Mouse (Mus musculus): ENCODE measurements around the gene Cptp.

Gene Cptp

DNA sequence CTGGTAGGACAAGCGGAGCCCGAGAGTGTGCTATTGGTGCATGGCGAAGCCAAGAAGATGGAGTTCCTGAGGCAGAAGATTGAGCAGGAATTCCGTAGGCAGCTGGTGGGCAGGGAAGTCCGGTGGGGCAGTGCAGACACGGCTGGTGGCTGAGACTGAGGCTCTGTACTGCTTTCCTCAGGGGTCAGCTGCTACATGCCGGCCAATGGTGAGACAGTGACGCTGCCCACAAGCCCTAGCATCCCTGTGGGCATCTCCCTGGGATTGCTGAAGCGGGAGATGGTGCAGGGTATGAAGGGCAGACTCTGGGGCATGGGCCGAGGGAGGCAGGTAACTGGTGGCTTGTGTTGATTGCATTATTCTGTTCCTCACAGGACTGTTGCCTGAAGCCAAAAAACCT is 18.4 kb upstream of the Cptp start:
- no peak for DNase-seq (ENCODE audit: low spot score)

GRCm38 (mm10) chr4:155886330-155886729 is 17.1 kb upstream of the Cptp start:
- DNase-seq (ENCODE audit: low spot score) = no peak

GRCm38 (mm10) chr4:155883587-155883986 is 14.3 kb upstream of the Cptp start:
- no peak for DNase-seq (ENCODE audit: low spot score)

DNA sequence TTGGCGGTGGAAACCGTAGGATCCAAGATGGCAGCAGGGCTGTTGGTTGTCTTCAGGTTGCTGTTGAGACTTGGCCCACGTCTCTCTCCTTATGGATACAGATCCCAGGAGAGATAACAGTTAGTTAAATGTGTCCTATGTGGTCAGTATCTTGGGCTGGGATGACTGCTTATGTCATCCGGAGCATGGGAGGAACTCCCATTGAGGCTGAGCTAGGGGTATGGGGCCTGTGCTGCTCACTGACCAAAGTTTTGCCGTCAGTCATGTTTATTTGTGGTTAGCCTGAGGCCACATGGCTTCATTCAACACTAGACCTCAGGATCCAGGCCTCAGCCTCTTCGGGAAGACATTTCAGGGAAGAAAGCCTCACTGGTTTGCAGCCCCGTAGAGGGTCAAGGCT is 2.2 kb upstream of the Cptp start:
- DNase-seq (ENCODE audit: low spot score) = no peak

- no peak for DNase-seq (ENCODE audit: low spot score)
Measured at GRCm38 (mm10) chr4:155868614-155869298, 484 bp downstream of the Cptp start.

GRCm38 (mm10) chr4:155863001-155863400 is 6.2 kb downstream of the Cptp start, which contains the start of gene Tas1r3:
TSS of gene Tas1r3 (minus strand) at chr4:155863362.
- no peak for DNase-seq (ENCODE audit: low spot score)

- DNase-seq (ENCODE audit: low spot score) = no peak
Measured at GRCm38 (mm10) chr4:155861787-155862186, 7.5 kb downstream of the Cptp start.

DNA sequence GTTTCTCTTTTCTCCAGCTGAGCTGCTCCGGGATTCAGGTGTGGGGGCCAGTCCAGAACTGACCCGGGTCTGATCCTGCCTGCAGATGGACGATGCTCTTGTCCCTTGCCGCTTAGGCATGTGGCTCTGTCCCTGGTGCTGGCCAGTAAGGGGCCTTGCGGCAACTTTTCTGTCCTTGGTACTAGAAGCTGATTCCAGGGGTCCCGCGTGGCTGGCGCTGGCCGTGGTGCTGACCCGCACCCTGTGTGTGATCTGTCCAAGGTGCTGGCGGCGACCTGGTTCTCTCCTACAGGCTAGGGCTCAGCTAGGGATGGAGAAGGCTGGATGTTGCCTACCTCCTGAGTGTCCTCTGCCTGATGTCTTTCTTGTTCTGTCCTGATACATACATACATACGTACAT is 9.9 kb downstream of the Cptp start:
- DNase-seq (ENCODE audit: low spot score) = no peak

GRCm38 (mm10) chr4:155856881-155857280 is 12.4 kb downstream of the Cptp start:
- DNase-seq (ENCODE audit: low spot score) = no peak

DNA sequence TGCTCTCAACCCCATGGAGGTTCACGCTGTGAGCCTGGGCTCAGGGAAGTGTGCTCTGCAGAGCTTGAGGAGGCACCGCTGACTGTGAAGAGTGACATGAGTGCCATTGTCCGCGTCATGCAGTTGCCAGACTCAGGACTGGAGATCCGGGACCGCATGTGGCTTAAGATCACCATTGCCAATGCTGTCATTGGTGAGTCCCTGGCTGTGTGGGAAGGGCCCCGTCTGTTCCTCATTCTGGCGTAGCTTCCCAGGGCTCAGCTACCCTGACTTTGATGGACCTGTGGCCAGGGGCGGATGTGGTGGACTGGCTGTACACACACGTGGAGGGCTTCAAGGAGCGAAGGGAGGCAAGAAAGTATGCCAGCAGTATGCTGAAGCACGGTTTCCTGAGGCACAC is 13.2 kb downstream of the Cptp start:
- DNase-seq (ENCODE audit: low spot score) = no peak

GRCm38 (mm10) chr4:155854991-155855390 is 14.2 kb downstream of the Cptp start:
- DNase-seq (ENCODE audit: low spot score) = no peak

GRCm38 (mm10) chr4:155853421-155853820 is 15.8 kb downstream of the Cptp start:
- no peak for DNase-seq (ENCODE audit: low spot score)

DNA sequence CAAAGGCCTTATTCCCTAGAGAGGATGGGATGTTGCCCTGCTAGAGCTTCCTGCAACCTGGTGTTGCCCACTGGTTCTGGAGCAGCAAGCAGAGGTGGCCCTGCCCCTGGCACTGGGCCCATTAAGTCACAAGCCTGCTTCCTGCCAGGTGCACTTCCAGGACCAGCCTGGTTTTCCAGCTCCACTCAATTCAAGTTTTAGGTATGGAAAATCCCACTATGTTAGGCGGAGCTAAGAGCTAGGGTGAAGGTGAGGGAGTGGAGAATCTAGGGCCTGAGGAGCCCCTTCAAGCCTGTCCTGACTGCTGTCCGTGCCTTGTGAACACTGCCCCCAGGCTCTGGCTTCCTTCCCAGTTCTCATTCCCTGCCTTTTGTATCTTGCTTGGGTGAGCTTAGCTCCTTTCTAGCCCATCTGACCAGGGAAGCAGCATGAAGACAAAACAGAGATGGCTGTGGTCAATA is 17.3 kb downstream of the Cptp start:
- no peak for DNase-seq (ENCODE audit: low spot score)

DNA sequence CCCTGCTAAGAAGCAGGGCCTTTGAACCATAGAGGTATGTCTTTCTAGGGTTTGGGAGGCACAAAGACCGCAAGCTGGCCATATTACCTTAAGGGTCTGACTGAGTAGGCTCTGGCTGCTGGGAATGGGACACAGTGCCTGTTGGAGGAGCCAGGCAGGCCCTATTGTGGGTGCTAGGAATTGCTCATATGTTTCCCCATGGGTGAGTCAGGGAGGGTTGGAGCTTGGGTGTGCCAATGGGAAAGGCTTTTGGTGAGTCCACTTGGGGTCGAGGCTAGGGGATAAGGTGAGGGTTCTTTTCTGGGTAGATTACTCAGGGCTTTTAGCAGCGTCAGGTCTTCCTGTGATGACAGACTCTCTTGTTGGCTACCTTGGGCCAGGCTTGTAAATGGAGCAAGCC is 17.9 kb downstream of the Cptp start:
- no peak for DNase-seq (ENCODE audit: low spot score)

- DNase-seq (ENCODE audit: low spot score) = no peak
Measured at GRCm38 (mm10) chr4:155849792-155850451, 19.3 kb downstream of the Cptp start.

DNA sequence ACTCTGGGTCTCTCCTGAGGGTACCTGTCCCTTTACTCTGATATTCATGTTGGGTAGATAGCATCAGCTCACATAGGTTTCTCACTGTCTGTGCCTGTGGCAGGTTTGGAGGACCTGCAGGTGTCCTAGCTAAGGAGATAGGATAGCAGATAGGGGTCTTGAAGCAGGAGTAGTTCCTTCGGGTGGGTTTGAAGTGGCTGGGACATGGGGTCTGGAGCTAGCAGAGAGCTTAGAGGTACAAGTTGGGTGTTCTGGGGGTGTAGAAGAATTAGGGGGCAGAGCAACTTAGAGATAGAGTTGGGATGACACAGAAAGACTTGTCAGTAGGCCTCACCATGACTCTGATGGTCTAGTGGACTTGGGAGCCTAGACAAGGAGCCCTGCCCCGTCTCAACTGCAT is 19.8 kb downstream of the Cptp start:
- DNase-seq (ENCODE audit: low spot score) = no peak

DNA sequence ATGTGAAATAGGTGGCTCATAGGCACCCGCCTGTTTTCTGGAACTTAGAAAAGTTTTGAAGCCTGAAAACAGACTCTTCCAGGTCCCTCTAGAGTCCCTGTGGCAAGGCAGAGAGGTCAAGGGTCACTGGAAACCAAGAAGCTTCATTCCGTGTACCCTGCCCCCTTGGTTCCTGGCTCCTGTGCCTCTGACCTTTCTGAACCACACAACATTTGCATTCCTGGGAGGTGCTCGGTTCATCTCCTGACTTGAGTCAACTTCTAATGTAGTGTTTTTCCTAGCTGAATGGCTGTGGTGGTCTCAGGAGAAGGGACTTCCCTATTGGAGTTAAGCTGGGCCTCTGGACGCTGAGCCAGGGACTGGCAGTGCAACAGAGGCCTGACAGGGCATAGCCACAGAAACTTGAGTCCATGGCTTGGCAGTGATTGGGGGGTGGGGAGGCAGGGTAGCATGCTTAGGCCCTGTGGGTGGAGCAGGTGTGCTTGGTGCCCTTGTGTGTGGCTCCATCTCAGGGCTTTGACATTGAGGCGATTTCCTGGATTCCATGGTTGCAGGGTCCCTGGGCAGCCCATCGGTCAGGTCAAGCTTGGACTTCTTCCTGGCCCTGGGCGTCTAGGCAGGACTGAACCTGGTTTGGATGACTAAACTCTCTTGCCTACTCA is 20.7 kb downstream of the Cptp start:
- DNase-seq (ENCODE audit: low spot score) = no peak

- DNase-seq (ENCODE audit: low spot score) = no peak
Measured at GRCm38 (mm10) chr4:155847591-155848352, 21.5 kb downstream of the Cptp start.

DNA sequence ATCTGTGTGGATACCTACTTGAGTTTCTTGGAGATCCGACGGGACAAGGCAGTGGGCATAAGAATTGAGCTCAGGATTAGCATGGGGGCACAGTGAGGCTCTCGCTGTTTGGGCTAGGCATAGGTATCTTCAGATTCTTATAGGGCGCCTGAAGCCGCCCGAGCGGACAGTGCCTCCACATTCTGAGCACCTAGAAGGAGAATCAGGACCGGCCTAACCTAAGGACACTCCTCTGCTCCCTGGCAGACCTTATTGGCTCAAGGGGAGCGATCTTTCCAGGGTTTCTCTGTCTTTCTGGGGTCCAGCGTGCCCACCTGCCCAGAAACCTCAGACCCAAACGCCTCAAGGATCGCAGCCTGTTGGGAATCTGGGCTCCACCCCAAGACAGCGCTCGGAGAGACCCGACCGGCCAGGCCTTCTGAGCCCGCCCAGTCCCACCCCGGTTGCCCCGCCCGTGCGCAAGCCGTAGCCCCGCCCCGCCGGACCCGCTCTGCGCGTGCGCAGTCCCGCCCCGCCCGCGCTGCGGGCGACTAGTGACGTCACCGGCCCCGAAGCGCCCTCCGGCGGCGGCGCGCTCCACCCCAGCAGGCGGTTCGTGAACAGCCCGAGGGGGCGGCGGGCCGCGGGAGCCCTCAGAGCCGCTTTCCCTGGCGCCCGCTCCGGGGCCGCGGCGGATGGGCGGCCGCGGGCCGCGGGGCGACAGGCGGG is 22.2 kb downstream of the Cptp start, which contains the start of gene Dvl1:
Gene Dvl1 (plus strand): TSS at position 532 of the 708 bp plus-strand sequence.
- peak; percentile 94 for DNase-seq (ENCODE audit: low spot score)

- DNase-seq (ENCODE audit: low spot score) = no peak
Measured at GRCm38 (mm10) chr4:155843231-155843630, 26.0 kb downstream of the Cptp start.

DNA sequence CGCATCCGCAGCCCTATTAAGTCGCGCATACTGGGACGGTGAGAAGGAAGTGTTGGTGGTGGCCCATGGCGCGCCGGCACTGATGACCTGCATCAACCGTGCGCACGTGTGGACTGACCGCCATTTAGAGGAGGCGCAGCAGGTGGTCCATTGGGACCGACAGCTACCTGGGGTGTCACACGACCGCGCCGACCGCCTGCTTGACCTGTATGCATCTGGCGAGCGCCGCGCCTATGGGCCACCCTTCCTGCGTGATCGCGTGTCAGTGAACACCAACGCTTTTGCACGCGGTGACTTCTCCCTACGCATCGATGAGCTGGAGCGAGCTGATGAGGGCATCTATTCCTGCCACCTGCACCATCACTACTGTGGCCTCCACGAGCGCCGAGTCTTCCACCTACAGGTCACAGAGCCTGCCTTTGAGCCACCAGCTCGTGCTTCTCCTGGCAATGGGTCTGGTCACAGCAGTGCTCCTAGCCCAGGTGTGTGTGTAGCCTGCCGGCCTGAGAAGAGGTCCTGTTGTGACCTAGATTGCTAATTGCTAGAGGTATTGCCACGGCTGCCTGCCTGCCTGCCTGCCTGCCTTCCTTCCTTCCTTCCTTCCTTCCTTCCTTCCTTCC is 27.5 kb downstream of the Cptp start:
- no peak for DNase-seq (ENCODE audit: low spot score)
